Mouse (Mus musculus) kidney, embryonic 14.5 days (tissue): ENCODE data around the gene Doc2a. TPM values are rescaled to one million over a fixed set of nuclear protein-coding genes. Genes with fewer than 3 reads are reported as not detected.
A peak's percentile ranks its signal among the peaks of the same experiment; 100 is the strongest.

Experiments used
- ATAC-seq: fragments of 200-750 bp; cut with Nextera tagmentation; 2 replicates; pipeline ENCODE4 v1.8.0; 2017; ENCODE audit warnings: moderate number of reproducible peaks, mild to moderate bottlenecking, moderate TSS enrichment, moderate library complexity; ENCODE audit not compliant: low FRiP score, low TSS enrichment
- H3K27ac ChIP-seq: fragments of 300-500 bp; sonication (generic); 2 replicates; pipeline ENCODE4 v1.5.1; 2014; ENCODE audit warnings: low read depth, mild to moderate bottlenecking, low read length, moderate library complexity, mixed read lengths
- H3K27me3 ChIP-seq: fragments of 300-500 bp; sonication (generic); 2 replicates; pipeline ENCODE4 v1.6.1; 2014; ENCODE audit warnings: mild to moderate bottlenecking, low read length; ENCODE audit not compliant: control insufficient read depth, insufficient read depth
- H3K36me3 ChIP-seq: fragments of 300-500 bp; sonication (generic); 2 replicates; pipeline ENCODE4 v1.6.1; 2014; ENCODE audit warnings: low read length, mixed read lengths; ENCODE audit not compliant: control insufficient read depth, insufficient read depth
- H3K4me1 ChIP-seq: fragments of 300-500 bp; sonication (generic); 2 replicates; pipeline ENCODE4 v1.6.1; 2014; ENCODE audit warnings: low read length, mixed read lengths; ENCODE audit not compliant: control insufficient read depth, insufficient read depth
- H3K4me2 ChIP-seq: fragments of 300-500 bp; sonication (generic); replicated peaks from 2 replicates; pipeline ENCODE4 v1.6.1; 2014; ENCODE audit warnings: low read depth, mild to moderate bottlenecking, low read length
- H3K4me3 ChIP-seq: fragments of 300-500 bp; sonication (generic); 2 replicates; pipeline ENCODE4 v1.5.1; 2014; ENCODE audit warnings: mild to moderate bottlenecking, low read length
- H3K9ac ChIP-seq: fragments of 300-500 bp; sonication (generic); 2 replicates; pipeline ENCODE4 v1.6.1; 2014; ENCODE audit warnings: low read depth, mild to moderate bottlenecking, low read length, moderate library complexity
- H3K9me3 ChIP-seq: fragments of 300-500 bp; sonication (generic); 2 replicates; pipeline ENCODE4 v1.6.1; 2016; ENCODE audit warnings: low read length; ENCODE audit not compliant: control insufficient read depth
- WGBS: fragments of 180-500 bp; shearing (Covaris S2); extraction: QIAGEN DNeasy Blood & Tissue Kit; methylation state at CpG from one replicate; pipeline ENCODE4 v1.1.7; 2014; 5-methylcytosine and 5-hydroxymethylcytosine counted together
- polyA plus RNA-seq: library from polyadenylated mRNA; unstranded; fragments of >200 nt; fragmentation: Nextera tagmentation; extraction: Ambion mirVana; gene quantifications from 2 replicates; pipeline ENCODE4 v1.2.1, GENCODE M21; 2014

The Doc2a gene
- polyA plus RNA-seq, 1 experiment from 2014 or later, result 8.8 TPM

- H3K9ac ChIP-seq, result no peak overlapping the region
- H3K4me1 ChIP-seq, result peaks cover 6% of the 10 kb centered on the region; the same call in 1 of the 2 replicates
- H3K27ac ChIP-seq, result no peak overlapping the region
- no peak for ATAC-seq
- no peaks in the 10 kb centered on the region for H3K9me3 ChIP-seq
- no peak overlapping the region for H3K4me3 ChIP-seq
- H3K27me3 ChIP-seq, result no peaks in the 10 kb centered on the region
- 59% methylated on average over 9 of the region's 9 CpGs for WGBS
- peaks cover 72% of the 10 kb centered on the region for H3K36me3 ChIP-seq
- H3K4me2 ChIP-seq, result no peak overlapping the region
Observed at GRCm38 (mm10) chr7:126856741-126857420, 9.7 kb downstream of the Doc2a start.

- Histone ChIP-seq H3K36me3 (peaks cover 59% of the 10 kb centered on the region), H3K9me3 (no peaks in the 10 kb centered on the region), H3K9ac (peak overlapping the region; percentile 76), H3K4me2 (peak overlapping the region; percentile 92), H3K4me1 (peaks cover 25% of the 10 kb centered on the region), H3K4me3 (peak overlapping the region; percentile 61), H3K27me3 (no peaks in the 10 kb centered on the region), H3K27ac (no peak overlapping the region)
- WGBS, result 64% methylated on average over 5 of the region's 5 CpGs
- no peak for ATAC-seq
Observed at GRCm38 (mm10) chr7:126860987-126861386, 13.8 kb downstream of the Doc2a start.

GRCm38 (mm10) chr7:126861429-126862130 lies 14.4 kb downstream of the Doc2a start, which contains the start of gene Hirip3:
Gene Hirip3, plus strand, starts transcription at chr7:126861972.
- WGBS, result 2% methylated on average over 42 of the region's 42 CpGs
- peak within 1 kb of the TSS; percentile 76 for H3K9ac ChIP-seq
- H3K27me3 ChIP-seq, result no peaks in the 10 kb centered on the region
- peaks cover 60% of the 10 kb centered on the region for H3K36me3 ChIP-seq
- H3K27ac ChIP-seq, result peak within 1 kb of the TSS; percentile 76
- H3K4me3 ChIP-seq, result peak within 1 kb of the TSS; percentile 61
- peak within 1 kb of the TSS; percentile 92 for H3K4me2 ChIP-seq
- ATAC-seq, result peak; percentile 86
- no peaks in the 10 kb centered on the region for H3K9me3 ChIP-seq
- H3K4me1 ChIP-seq, result peaks cover 25% of the 10 kb centered on the region

- WGBS, result under 1% methylated on average over 41 of the region's 41 CpGs
- peak; percentile 58 for ATAC-seq
Observed at GRCm38 (mm10) chr7:126862147-126862784, 15.1 kb downstream of the Doc2a start, which contains the start of gene Ino80e. Gene Ino80e, minus strand, starts transcription at chr7:126862377.

GRCm38 (mm10) chr7:126863791-126864190 lies 16.6 kb downstream of the Doc2a start:
- peak; percentile 15; the same call in 1 of the 2 replicates for ATAC-seq
- peak overlapping the region; percentile 92 for H3K4me2 ChIP-seq
- peak overlapping the region; percentile 60 for H3K27ac ChIP-seq
- peaks cover 61% of the 10 kb centered on the region for H3K36me3 ChIP-seq
- H3K9me3 ChIP-seq, result no peaks in the 10 kb centered on the region
- no peaks in the 10 kb centered on the region for H3K27me3 ChIP-seq
- H3K9ac ChIP-seq, result peak overlapping the region; percentile 76
- 57% methylated on average over 6 of the region's 6 CpGs for WGBS
- H3K4me3 ChIP-seq, result peak overlapping the region; percentile 61
- H3K4me1 ChIP-seq, result peaks cover 25% of the 10 kb centered on the region

More at GRCm38 (mm10) chr7:126862147-126862784, 15.1 kb downstream of the Doc2a start, which contains the start of gene Ino80e:
- peak within 1 kb of the TSS; percentile 61 for H3K4me3 ChIP-seq
- no peaks in the 10 kb centered on the region for H3K9me3 ChIP-seq
- H3K4me2 ChIP-seq, result peak within 1 kb of the TSS; percentile 92
- peaks cover 25% of the 10 kb centered on the region for H3K4me1 ChIP-seq
- peak within 1 kb of the TSS; percentile 76 for H3K27ac ChIP-seq
- H3K36me3 ChIP-seq, result peaks cover 60% of the 10 kb centered on the region
- no peaks in the 10 kb centered on the region for H3K27me3 ChIP-seq
- H3K9ac ChIP-seq, result peak within 1 kb of the TSS; percentile 76

- ATAC-seq, result no peak
- peaks cover 88% of the 10 kb centered on the region for H3K36me3 ChIP-seq
- no peak overlapping the region for H3K9ac ChIP-seq
- no peaks in the 10 kb centered on the region for H3K9me3 ChIP-seq
- no peak overlapping the region for H3K4me2 ChIP-seq
- 92% methylated on average over 2 of the region's 2 CpGs for WGBS
- H3K4me3 ChIP-seq, result no peak overlapping the region
- H3K27ac ChIP-seq, result no peak overlapping the region
- peaks cover 18% of the 10 kb centered on the region for H3K4me1 ChIP-seq
- no peaks in the 10 kb centered on the region for H3K27me3 ChIP-seq
Observed at GRCm38 (mm10) chr7:126867534-126867933, 20.3 kb downstream of the Doc2a start.

- WGBS, result 89% methylated on average over 12 of the region's 12 CpGs
- H3K9me3 ChIP-seq, result no peaks in the 10 kb centered on the region
- ATAC-seq, result no peak
- H3K4me3 ChIP-seq, result no peak overlapping the region
- H3K4me1 ChIP-seq, result peaks cover 14% of the 10 kb centered on the region
- H3K27ac ChIP-seq, result no peak overlapping the region
- no peak overlapping the region for H3K4me2 ChIP-seq
- H3K27me3 ChIP-seq, result no peaks in the 10 kb centered on the region
- H3K9ac ChIP-seq, result no peak overlapping the region
- H3K36me3 ChIP-seq, result peaks cover 92% of the 10 kb centered on the region
Observed at GRCm38 (mm10) chr7:126868003-126868402, 20.8 kb downstream of the Doc2a start.

GRCm38 (mm10) chr7:126869780-126870519 lies 22.7 kb downstream of the Doc2a start:
- Histone ChIP-seq H3K4me1 (no peaks in the 10 kb centered on the region), H3K4me2 (no peak overlapping the region), H3K36me3 (peaks cover 99% of the 10 kb centered on the region), H3K9ac (no peak overlapping the region), H3K27me3 (no peaks in the 10 kb centered on the region), H3K9me3 (no peaks in the 10 kb centered on the region), H3K27ac (no peak overlapping the region), H3K4me3 (no peak overlapping the region)
- WGBS, result 90% methylated on average over 23 of the region's 23 CpGs
- ATAC-seq, result no peak
